Mouse (Mus musculus) forebrain, embryonic 11.5 days (tissue): Measurements from ENCODE around the gene Nrp2. TPM values are rescaled to one million over a fixed set of nuclear protein-coding genes. Genes with fewer than 3 reads are reported as not detected.

Experiments
- ATAC-seq: fragments of 200-750 bp; cut with Nextera tagmentation; replicated peaks from 2 replicates; pipeline ENCODE4 v1.8.0; 2017; ENCODE audit warnings: moderate TSS enrichment; ENCODE audit not compliant: low FRiP score
- DNase-seq: peaks from one replicate; pipeline ENCODE4 v3.0.0-alpha.2; 2017; ENCODE audit warnings: low spot score
- H3K27ac ChIP-seq: fragments of 300-500 bp; sonication (generic); 2 replicates; pipeline ENCODE4 v1.5.1; 2014; ENCODE audit warnings: low read depth, low read length
- H3K27me3 ChIP-seq: fragments of 300-500 bp; sonication (generic); 2 replicates; pipeline ENCODE4 v1.6.1; 2014; ENCODE audit warnings: mild to moderate bottlenecking, low read length, mixed read lengths; ENCODE audit not compliant: control insufficient read depth, insufficient read depth
- H3K36me3 ChIP-seq: fragments of 300-500 bp; sonication (generic); 2 replicates; pipeline ENCODE4 v1.6.1; 2014; ENCODE audit warnings: mild to moderate bottlenecking, low read length, moderate library complexity, mixed read lengths; ENCODE audit not compliant: control insufficient read depth, insufficient read depth
- H3K4me1 ChIP-seq: fragments of 300-500 bp; sonication (generic); replicated peaks from 2 replicates; pipeline ENCODE4 v1.6.1; 2014; ENCODE audit warnings: low read length, mixed read lengths; ENCODE audit not compliant: control insufficient read depth, insufficient read depth
- H3K4me2 ChIP-seq: fragments of 300-500 bp; sonication (generic); 2 replicates; pipeline ENCODE4 v1.6.1; 2014; ENCODE audit warnings: low read depth, mild to moderate bottlenecking, low read length, moderate library complexity, mixed read lengths; ENCODE audit not compliant: severe bottlenecking
- H3K4me3 ChIP-seq: fragments of 300-500 bp; sonication (generic); 2 replicates; pipeline ENCODE4 v1.5.1; 2014; ENCODE audit warnings: low read depth, low read length
- H3K9ac ChIP-seq: fragments of 300-500 bp; sonication (generic); 2 replicates; pipeline ENCODE4 v1.6.1; 2014; ENCODE audit warnings: low read length
- H3K9me3 ChIP-seq: fragments of 300-500 bp; sonication (generic); 2 replicates; pipeline ENCODE4 v1.6.1; 2016; ENCODE audit warnings: low read length, mixed read lengths; ENCODE audit not compliant: control insufficient read depth
- WGBS: fragments of 180-500 bp; shearing (Covaris S2); extraction: QIAGEN DNeasy Blood & Tissue Kit; methylation state at CpG from one replicate; pipeline ENCODE4 v1.1.7; 2014; 5-methylcytosine and 5-hydroxymethylcytosine counted together
- polyA plus RNA-seq: library from polyadenylated mRNA; unstranded; fragments of >200 nt; fragmentation: Nextera tagmentation; extraction: Ambion mirVana; gene quantifications from 2 replicates; pipeline ENCODE4 v1.2.1, GENCODE M21; 2014

Gene Nrp2
- polyA plus RNA-seq, 1 experiment from 2014 or later: 20.7 TPM

DNA sequence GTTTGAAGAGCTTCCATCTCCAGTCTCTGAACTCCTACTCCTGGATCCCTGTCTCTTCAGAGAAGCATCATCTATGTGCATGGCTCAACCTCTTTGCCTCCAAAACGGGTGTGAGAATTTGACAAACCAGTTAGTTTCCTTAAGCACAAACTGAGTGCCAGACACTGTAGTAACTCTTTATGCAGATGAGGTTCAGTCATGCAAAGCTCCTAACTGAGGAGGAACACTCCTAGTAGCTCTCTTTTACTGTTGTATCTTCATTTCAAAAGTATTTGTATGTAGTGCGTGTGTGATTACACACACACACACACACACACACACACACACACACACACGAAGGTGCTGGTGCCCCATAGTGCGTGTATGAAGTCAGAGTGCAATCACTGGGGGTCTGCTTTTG, 32.8 kb downstream of the Nrp2 start:
- no peak overlapping the region for H3K9ac ChIP-seq
- H3K4me2 ChIP-seq: no peak overlapping the region
- no peaks in the 10 kb centered on the region for H3K36me3 ChIP-seq
- no peak overlapping the region for H3K4me3 ChIP-seq
- H3K27me3 ChIP-seq: no peaks in the 10 kb centered on the region
- no peak overlapping the region for H3K27ac ChIP-seq
- no peaks in the 10 kb centered on the region for H3K9me3 ChIP-seq
- WGBS: 76% methylated on average over 4 of the region's 4 CpGs
- DNase-seq (no peak), ATAC-seq (no peak)
- no peaks in the 10 kb centered on the region for H3K4me1 ChIP-seq

DNA sequence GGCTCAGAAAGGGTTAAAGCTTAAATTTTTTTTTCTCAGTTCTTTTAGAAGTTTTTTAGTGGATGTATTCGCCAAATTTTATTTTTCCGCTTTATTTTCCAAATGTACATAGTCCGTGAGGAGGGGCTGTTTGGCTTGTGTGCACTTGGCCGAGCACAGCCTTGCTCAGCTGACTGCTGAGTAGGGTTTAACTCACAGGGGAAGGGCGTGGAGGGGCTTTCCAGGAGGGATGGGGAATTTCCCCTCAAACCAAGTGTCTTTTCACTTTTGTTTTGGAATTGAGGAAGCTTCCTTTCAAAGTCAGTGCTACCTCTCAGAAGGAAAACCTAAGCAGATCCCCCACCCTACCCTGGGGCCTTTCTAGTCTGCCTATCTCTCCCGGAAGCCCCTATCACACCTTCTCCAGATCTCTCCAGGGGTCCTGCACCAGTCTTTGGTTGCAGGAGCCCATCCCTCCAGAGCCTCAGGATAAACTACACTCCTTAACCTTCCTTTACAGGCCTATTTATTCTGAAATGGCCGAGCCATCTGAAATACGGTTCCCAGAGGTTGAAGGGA, 33.4 kb downstream of the Nrp2 start:
- 73% methylated on average over 8 of the region's 8 CpGs for WGBS
- no peak for DNase-seq
- H3K27me3 ChIP-seq: no peaks in the 10 kb centered on the region

DNA sequence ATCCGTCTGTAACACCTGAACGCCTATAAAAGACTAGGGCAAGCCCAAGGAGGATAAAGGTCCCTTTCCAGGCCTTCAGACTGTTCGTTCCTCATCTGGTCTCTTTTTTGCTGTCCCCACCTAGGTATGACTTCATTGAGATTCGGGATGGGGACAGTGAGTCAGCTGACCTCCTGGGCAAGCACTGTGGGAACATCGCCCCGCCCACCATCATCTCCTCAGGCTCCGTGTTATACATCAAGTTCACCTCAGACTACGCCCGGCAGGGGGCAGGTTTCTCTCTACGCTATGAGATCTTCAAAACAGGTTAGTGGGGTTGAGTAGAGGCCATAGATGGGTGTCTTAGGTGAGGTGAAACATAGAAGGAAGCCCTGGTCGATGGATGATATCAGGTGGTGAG, 35.1 kb downstream of the Nrp2 start:
- DNase-seq: no peak
- Histone ChIP-seq H3K4me3 (no peak overlapping the region), H3K9ac (no peak overlapping the region), H3K4me1 (peaks cover 2% of the 10 kb centered on the region; the same call in 1 of the 2 replicates), H3K4me2 (no peak overlapping the region), H3K27ac (no peak overlapping the region), H3K9me3 (no peaks in the 10 kb centered on the region), H3K36me3 (no peaks in the 10 kb centered on the region), H3K27me3 (no peaks in the 10 kb centered on the region)
- no peak for ATAC-seq
- 89% methylated on average over 11 of the region's 11 CpGs for WGBS

More for the DNA sequence above, 33.4 kb downstream of the Nrp2 start:
- Histone ChIP-seq H3K9me3 (no peaks in the 10 kb centered on the region), H3K27ac (no peak overlapping the region), H3K4me3 (no peak overlapping the region), H3K4me2 (no peak overlapping the region), H3K9ac (no peak overlapping the region), H3K36me3 (no peaks in the 10 kb centered on the region), H3K4me1 (no peaks in the 10 kb centered on the region)
- ATAC-seq: no peak

DNA sequence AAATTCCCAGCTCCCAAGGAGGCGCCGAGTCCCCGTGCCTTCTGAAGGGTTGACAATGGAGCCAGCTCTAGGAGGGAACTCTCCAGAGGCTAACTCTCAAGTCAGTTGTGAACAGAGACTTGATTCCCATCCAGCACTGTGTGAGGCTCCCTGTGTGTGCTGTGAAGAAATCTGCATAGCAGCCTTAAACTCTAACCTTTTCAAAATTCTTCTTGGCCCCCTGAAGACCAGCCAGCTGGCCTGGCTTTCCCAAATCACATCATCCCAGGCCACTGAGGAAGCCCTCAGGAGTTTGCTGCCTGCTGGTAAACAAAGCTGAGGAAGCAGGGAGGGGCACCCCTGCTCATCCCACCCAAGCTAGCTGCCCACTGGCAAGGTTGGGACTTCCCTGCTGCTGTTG, 39.0 kb downstream of the Nrp2 start:
- no peak for DNase-seq
- no peak for ATAC-seq
- Histone ChIP-seq H3K36me3 (no peaks in the 10 kb centered on the region), H3K4me1 (peaks cover 5% of the 10 kb centered on the region; the same call in 1 of the 2 replicates), H3K9me3 (no peaks in the 10 kb centered on the region), H3K4me3 (no peak overlapping the region), H3K27me3 (no peaks in the 10 kb centered on the region), H3K27ac (no peak overlapping the region), H3K4me2 (no peak overlapping the region), H3K9ac (no peak overlapping the region)
- 33% methylated on average over 3 of the region's 3 CpGs for WGBS

DNA sequence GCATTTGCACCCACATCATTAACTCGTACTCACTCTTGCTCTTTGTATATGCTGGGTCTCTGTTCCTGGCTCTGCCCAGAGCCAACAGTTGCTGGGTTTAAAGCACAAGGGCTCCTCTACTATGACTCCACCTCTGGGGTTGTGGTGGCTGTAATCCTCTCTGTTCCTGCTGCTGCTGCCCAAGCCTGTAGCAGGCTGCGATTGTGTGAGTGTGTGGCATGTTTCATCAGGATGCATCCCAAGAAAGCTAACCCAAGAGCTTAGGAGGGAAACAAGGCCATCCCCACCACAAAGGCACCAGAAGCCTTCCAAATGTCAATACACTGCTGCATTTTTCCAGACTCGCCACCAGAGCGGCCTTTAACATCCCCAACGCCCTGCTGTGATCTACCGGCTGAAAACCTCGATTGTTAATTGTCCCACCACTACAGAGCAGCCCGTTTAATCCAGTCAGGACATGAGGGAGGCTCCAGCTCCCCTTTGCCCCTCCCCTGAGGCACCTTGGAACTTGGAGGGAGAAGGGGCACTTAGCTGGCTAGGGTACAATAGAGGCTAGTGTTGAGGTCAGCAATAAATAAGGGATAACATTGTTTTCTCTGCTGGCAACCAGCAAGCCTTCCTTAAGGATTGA, 40.1 kb downstream of the Nrp2 start:
- Histone ChIP-seq H3K27me3 (no peaks in the 10 kb centered on the region), H3K4me1 (peaks cover 5% of the 10 kb centered on the region; the same call in 1 of the 2 replicates), H3K4me3 (no peak overlapping the region), H3K27ac (no peak overlapping the region), H3K36me3 (no peaks in the 10 kb centered on the region), H3K4me2 (no peak overlapping the region), H3K9ac (no peak overlapping the region), H3K9me3 (no peaks in the 10 kb centered on the region)
- 0 out of 2 replicates have a peak, but pooled peaks have one; percentile 46 for ATAC-seq
- WGBS: 8% methylated on average over 8 of the region's 8 CpGs
- no peak for DNase-seq

DNA sequence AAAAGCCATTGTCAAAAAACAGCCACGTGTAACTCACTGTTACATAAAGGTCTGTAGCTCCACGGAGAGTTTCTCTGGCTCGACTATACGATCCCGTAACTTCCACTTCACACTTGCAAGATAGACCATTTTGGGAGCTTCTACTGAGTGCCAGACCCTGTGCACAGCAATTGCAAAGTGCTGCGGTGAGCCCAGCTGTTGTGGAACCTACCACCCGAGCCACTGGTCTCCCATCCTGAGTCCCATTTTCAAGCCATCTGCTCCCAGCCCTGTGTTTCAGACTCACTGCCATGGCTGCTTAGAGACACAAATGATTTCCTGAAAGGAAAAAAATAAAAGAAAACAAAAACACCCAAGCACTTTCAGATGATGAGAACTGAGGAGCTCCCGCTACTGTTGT, 42.8 kb downstream of the Nrp2 start:
- Histone ChIP-seq H3K9me3 (no peaks in the 10 kb centered on the region), H3K27ac (no peak overlapping the region), H3K36me3 (no peaks in the 10 kb centered on the region), H3K4me1 (peaks cover 5% of the 10 kb centered on the region; the same call in 1 of the 2 replicates), H3K27me3 (no peaks in the 10 kb centered on the region), H3K4me2 (no peak overlapping the region), H3K9ac (no peak overlapping the region), H3K4me3 (no peak overlapping the region)
- DNase-seq (no peak), ATAC-seq (no peak)
- 94% methylated on average over 8 of the region's 8 CpGs for WGBS

DNA sequence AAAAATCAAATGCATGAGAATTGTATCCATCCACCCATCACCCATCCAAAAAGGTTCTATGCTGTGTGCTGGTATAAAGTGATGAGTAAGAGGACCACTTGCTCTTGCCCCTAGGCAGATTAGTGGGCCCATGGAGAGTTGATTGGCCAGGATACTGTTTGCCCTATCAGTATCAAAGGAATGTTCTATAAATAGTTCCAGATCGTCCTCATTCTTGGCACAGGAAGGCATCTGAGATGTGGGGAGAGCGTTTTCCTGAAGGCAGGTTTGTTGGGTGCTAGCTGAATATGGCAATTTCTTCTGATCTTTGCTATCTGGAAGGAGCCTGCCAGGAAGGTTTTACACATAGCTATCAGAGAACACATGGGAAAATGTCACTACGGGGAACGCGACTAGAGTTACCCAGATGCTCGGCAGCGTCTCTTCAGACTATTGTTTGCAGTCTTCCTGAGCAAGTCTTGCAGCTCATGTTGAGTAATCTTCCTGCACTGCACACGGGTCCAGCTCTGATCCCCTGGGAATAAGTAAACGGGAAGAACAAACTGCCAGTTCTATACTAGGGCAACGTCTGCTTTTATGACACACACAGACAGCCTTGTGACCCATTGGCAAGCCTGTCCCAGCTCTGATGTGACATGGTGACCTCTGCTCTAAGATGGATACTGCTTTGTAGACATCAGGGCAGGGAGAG, 44.5 kb downstream of the Nrp2 start:
- H3K9me3 ChIP-seq: no peaks in the 10 kb centered on the region
- no peak for ATAC-seq
- H3K9ac ChIP-seq: no peak overlapping the region
- H3K4me1 ChIP-seq: peaks cover 13% of the 10 kb centered on the region; the same call in 1 of the 2 replicates
- no peak overlapping the region for H3K27ac ChIP-seq
- H3K27me3 ChIP-seq: no peaks in the 10 kb centered on the region
- DNase-seq: no peak
- no peak overlapping the region for H3K4me2 ChIP-seq
- no peaks in the 10 kb centered on the region for H3K36me3 ChIP-seq
- H3K4me3 ChIP-seq: no peak overlapping the region
- WGBS: 75% methylated on average over 10 of the region's 10 CpGs

DNA sequence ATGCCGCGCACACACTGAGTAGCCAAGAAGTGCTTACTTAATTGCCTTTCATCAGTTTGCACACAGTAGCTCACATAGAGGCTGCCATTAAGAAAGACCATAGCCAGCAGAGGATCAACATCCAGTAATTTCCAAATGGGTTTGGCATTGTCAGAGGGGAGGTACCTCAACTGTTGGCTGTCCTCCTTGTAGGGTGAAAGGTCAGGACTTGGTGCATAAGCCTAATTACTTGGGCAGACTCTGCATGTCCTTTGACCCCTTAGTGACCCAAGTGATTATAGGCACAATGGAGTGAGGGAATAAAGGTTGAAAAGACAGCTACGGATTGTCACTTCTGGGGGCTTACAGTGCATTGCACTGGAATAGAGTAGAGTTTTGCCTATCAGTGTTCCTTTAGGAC, 45.3 kb downstream of the Nrp2 start:
- no peaks in the 10 kb centered on the region for H3K27me3 ChIP-seq
- H3K36me3 ChIP-seq: no peaks in the 10 kb centered on the region
- H3K4me2 ChIP-seq: no peak overlapping the region
- H3K27ac ChIP-seq: no peak overlapping the region
- H3K4me1 ChIP-seq: peaks cover 9% of the 10 kb centered on the region; the same call in 1 of the 2 replicates
- DNase-seq: no peak
- no peaks in the 10 kb centered on the region for H3K9me3 ChIP-seq
- no peak overlapping the region for H3K4me3 ChIP-seq
- WGBS: 39% methylated on average over 3 of the region's 3 CpGs
- H3K9ac ChIP-seq: no peak overlapping the region
- ATAC-seq: no peak
